Mouse (Mus musculus) c-Kit-positive CD71-positive TER-119-negative erythroid progenitor cells, embryonic 14.5 days (primary cell): ENCODE results near the gene Speg.

Experiments
- DNase-seq: peaks from one replicate; pipeline ENCODE4 v3.0.0-alpha.2; 2013; ENCODE audit warnings: low read depth

Speg gene

DNA sequence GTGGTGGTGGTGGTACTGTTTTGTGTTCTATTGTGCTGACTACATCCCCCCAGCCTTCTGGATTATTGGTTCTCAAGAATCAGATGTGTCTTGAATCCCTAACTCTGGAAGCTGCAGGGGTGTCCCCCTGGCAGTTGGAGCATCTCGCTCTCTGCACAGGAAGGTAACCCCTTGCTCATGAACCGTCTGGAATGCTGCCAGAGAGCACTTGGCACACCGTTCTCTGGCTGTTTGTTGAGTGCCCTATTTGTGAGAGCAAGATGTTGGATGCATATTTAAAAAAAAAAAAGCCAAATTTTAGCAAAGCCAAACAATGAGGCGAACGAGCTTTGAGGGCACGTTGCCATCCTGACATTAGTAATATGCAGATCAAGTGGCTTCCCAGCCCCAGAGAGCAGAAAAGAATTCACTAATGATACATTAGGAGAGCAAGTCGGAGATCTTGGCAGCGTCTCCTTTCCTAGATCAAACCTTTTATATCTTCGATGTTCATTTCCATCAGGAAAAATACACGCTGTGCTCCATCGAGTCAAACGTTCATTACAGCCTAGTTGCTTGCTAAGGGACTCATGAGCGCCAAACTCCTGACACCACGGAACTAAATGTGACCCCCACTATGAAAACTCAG, 9.5 kb upstream of the Speg start:
- no peak for DNase-seq

DNA sequence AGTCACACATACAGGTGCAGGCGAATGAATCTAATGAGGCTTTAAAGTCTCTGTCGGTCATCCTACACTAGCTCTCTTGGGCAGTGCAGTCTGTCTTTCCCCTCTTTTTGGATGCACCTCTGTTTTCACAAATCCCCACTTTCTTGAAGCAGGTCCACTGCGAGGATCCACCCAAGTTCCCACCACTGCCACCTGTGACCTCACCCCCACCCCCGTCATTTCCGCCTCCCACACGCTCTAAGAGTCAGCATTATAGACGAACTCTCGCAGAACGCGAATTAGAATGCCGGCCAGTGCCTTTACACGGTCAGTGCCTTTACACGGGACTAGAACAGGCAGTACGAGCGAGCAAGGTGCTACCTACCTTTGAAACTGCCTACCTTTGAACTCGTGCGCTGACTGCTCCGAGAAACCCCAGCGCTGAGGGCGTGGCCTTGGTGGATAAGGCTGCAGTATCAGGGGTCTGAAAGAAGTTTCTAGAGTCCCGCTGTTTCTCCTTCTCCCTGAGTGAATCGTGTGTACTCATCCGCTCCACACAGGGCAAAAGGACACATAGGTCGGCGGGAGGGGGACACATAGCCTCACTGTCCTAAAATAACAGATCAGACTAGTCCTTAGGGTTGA, 5.6 kb upstream of the Speg start:
- DNase-seq: no peak

DNA sequence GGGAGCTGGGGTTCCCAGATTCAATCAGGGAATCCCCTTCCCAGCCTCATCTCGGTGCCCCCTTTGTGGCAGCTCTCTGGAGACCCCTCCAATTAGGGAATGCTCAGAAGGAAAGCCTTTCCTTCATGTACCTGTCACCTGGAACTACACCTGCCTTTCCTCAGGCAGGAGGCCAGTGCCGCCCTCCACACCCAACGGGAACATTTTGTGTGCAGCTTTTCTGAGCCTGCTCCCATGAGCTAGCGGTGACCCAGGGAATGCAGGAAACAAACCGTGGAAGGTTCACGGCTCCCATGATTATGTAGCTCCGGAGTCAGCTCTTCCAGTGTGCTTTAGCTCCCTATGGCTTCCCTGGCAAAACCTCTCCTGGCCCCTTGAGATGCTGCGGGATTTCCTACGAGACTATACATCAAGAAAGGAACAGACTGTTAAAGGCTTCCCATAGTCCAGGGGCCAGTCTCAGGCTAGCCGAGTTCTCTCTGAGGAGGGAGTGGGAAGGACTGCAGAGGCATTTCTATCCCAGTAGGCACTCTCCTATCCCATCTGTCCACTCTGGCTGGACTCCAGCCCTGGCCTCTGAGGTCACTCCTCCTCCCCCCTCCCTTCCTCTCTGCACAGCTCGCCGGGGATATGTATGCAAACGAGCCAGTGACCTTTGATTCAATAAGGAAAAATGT, 5.0 kb upstream of the Speg start:
- no peak for DNase-seq

DNA sequence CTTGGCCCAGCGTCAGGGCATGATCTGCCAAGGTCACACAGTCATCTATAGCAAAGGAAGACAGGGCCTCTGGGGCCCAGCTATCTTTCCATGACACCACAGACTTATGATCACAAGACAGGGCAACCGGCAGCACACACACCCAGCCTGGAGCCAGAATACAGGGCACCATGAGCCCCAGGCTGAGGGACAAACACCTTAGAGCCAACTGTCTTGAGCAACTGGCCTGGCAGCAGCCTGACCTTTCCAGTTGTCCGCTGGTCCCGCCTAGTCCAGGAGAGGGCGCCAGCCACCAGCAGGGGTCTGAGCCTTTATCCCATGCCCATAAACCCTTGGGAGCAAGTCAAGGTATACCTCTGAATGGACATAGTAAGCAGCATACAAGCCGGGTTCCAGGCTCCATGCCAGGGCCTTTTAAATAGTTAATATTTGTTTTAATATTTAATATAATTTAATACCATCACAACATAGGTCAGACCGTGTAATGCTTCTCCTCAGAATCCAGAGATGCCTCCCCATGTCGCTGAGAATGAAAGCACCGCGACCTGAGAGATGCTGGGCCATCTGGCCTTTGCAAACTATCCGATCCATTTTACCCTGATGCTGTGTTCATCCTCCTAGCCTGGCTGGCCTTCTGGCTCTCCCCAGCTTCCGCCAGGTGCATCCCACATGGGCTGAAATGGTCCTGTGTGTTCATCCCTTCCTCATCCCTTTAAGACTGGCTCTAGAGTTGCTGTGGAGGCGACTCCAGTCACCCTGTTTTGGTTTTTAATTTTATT, 3.6 kb upstream of the Speg start:
- DNase-seq: no peak

DNA sequence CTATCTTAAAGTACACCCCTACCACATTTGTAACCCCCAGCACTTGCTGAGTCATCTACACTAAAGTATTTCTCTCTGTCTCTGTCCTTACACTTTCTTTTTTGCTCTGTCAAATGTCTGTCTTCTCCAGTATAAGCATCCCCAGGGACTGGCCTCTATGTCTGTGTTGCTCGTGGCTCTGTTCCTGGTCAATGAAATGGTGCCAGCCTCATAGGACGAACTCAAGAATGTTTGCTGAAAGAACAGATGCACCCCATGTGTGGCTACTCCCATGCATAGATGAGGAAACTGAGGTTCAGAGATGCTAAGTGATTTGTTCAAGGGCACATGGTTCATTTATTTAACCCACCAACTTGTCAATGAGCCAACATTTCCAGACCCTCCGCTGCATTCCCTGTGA, 2.6 kb upstream of the Speg start:
- DNase-seq: no peak

DNA sequence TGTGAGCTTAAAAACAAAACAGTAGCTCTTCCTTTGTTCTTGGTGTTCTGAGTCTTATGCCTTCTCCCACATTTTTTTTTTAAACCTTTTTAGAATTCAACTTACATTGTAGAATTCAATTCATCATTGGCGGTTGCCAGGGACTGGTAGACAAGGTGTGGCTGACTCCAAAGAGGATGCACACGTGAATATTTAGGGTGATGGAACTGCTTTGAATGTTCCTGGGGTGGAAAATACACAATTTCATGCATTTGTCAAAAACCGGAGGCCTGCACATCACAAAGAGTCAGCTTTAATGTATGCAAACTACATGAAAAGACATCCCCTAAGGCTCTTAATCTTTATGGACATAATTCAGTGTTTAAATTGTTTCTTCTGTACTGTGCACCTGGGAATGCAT, 1.8 kb upstream of the Speg start:
- DNase-seq: no peak

DNA sequence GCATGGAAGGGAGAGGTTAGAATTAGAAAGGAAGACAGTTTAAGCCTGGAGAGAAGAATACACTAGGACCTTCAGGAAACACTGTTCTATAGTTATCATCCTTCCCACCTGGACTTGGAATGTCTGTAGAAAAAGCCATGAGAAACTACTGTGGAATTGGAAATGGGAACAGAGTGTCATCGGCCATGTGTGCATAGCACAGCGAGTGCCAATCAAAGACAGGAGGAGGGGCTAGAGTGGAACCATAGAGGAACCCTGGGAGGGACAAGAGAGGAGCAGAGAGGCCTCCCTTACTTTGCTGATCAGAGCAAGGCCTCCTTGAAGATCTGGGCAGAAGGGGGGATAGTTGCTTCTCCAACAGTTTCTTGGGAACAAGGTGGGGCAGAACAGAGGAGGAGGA, 4.1 kb downstream of the Speg start:
- no peak for DNase-seq

DNA sequence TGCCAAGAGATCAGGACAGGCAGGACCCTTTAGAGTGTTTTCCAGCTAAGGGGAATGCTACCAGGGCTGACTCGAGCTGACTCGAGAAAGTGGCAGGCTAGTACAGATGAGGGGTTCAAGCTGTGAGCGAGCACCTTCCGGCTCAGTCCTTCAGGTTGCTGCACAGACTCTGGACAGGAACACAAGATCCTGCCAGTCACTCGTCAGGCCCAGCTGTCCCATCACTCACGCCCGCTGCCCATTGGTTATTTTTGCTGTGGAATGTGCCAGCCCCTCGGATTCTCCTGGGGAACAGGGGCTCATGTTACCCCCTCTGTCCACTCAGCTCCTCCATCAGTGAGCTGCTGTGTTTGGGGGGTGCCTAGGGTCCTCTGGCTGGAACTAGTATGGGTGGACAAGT, 4.8 kb downstream of the Speg start:
- DNase-seq: no peak

DNA sequence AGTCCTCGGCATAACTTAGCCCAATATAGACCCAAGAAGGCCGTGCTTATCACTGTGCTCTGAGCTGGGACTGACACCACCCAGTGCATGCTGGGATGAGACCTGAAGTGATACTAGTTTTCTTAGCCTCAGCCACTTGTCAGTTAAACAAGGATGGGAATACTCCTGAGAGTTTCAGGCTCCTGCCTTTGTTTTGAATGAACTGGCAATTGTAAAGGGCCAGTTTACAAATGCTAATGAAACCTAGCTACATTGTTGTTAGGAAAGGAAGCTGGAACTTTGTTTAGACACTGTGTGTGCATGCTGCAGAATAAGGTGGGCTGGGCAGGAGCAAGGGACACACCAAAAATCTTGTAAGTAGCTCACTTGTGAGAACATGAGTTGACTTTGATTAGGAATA, 5.9 kb downstream of the Speg start:
- no peak for DNase-seq

DNA sequence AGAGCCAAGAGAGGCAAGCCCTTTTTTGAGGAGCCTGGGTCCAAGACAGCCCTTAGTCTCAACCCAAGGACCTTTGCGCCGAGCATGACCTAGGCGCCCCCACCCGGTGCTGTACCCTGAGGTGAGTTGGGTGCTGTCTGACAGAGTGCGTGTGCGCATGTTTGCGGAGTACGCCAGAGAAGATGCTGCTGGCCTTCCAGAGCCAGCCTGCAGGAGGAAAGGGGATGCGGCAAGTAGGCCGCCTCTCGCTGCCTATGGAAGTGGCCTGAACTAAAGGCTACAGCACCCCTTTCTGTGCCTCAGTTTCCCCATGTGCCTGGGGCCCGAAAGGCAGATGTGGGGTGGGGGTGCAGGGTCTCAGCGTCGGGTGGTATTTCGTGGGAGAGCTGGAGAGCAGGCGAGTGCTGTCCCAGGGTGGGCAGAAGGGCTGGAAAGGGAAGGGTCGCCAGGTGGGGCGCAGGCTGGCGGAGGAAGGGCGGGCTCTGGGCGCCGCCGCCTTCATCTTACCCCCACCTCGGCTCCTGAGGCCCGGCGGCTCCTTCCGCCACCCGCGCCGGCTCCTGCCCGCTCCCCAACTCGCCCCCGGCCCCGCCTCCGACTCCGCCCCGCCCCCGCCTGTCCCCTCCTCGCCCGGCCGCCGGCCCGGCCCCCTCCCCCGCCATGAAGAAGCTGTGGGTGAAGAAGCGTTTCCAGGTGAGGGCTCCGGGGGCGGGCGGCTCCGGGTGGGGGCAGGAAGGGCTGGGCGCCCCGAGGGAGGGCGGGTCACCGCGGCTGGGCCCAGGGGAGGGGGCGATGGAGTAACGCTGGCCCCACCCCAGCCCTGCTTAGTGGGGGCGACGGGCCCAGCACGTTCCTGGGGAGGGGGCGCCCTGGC, 6.6 kb downstream of the Speg start:
- no peak for DNase-seq

DNA sequence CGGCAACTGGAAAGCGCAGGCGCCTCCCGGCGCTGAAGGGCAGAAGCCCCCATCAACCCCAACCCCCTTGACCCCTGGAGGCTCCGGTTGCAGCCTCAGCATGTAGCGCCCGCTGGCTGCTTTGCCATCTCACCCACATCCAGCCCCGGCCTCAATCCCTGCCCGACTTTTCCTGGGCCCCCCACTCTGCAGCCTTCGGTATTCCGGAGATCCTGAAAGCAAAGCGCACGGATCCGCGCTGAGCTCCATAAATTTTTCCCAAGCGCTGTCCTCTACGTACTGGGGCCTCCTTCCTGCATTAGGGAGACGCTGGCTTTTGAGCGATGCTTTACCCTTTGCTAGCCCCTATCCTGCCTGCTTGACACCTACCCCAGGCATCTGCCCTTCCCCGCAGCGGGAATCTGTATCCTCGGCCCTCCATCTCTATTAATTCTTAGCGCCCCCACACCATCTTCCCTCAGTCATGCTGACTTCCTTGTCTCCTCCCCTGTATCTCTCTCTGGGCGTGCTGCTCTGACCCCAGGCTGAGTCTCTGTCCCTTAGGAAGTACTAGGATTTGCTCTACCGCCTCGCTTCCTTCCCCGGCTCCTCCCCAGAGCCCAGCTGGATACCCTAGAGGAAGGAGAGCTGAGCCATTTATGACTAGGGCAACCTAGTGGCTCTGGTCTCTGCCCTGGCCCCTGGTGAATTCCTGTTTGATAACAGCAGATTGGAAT, 7.4 kb downstream of the Speg start:
- no peak for DNase-seq

DNA sequence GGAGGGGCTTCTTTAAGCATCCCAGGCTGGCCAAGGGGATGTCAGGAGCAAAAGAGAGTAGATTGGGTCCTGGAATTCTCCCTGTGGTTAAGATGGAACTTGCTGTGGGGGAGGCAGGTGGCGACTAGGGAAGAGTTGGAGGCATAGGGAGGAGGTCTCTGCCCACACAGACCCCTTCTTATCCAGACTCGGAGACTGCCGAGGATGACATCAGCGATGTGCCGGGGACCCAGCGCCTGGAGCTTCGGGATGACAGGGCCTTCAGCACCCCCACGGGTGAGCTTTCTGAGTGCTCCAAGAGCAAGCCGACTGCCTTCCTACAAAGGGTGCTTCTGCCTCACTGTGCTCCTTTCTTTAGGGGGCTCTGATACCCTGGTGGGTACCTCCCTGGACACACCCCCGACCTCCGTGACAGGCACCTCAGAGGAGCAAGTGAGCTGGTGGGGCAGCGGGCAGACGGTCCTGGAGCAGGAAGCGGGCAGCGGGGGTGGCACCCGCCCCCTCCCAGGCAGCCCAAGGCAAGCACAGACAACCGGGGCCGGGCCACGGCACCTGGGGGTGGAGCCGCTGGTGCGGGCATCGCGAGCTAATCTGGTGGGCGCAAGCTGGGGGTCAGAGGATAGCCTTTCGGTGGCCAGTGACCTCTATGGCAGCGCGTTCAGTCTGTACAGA, 9.5 kb downstream of the Speg start:
- DNase-seq: no peak

DNA sequence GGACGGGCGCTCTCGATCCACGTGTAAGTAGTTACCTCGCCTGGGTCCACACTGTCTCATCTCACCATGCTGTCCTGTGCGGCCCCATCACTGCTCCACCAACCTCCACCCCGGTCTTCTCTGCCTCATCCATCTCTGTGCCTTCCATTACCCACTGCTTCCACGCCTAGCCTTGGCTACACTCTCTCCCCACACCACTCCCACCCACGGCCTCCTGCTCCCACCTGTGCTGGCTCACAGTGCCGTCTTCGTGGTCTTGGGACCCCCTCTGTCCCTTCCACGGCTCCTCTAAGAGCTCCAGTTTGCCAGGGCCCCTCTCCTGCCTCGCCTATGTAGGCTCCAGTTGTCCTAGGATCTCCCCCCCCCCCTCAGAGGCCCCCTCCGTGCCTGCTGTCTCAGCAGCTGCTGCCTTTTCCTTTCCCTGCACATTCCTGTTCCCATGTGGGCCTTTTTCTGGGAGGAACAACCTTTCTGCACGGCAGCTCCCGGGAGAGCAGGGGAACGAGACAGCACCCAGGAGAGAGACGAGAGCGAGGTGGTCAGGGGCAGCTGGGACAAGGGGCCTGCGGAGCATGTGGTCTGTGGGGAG, 10.1 kb downstream of the Speg start:
- DNase-seq: no peak

DNA sequence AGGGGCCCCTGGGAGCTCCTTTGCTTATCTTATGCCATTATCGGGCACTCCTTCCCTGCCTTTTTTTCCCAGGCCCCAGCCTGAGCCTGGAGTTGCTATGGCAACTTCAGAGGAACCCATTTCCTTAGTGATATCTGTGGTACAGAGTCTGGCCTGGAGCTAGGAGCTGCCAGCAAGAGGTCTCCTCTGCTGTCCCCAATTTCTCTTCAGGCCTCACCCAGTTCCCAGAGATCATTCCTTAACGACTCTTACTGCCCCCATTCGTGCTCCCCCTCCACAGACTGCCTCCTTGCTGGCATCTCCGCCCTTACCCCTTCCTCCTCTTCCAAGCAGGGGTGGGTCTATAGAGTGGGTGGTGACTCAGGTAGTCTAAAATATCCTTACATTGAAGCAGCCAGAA, 11.1 kb downstream of the Speg start:
- DNase-seq: no peak

DNA sequence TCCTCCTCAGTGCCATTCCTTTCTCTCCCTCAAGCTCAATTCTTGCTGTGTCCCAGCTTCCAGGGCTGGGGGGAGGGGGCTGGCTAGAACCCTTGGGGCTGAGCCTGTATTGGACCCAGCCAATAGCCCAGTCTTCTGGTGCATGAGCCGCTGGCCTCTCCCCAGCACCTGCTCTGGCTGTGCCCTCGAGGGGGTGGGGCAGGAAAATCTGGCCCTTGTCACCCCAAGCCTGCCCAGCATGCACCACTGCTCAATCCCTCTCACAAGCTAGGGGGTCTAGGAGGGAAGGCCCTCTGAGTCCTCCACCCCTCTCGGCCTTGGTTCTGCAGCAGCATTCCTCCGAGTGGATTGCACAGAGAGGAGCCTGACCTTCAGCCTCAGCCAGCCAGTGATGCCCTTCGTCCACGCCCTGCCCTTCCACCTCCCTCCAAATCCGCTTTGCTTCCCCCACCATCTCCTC, 12.4 kb downstream of the Speg start:
- DNase-seq: no peak

DNA sequence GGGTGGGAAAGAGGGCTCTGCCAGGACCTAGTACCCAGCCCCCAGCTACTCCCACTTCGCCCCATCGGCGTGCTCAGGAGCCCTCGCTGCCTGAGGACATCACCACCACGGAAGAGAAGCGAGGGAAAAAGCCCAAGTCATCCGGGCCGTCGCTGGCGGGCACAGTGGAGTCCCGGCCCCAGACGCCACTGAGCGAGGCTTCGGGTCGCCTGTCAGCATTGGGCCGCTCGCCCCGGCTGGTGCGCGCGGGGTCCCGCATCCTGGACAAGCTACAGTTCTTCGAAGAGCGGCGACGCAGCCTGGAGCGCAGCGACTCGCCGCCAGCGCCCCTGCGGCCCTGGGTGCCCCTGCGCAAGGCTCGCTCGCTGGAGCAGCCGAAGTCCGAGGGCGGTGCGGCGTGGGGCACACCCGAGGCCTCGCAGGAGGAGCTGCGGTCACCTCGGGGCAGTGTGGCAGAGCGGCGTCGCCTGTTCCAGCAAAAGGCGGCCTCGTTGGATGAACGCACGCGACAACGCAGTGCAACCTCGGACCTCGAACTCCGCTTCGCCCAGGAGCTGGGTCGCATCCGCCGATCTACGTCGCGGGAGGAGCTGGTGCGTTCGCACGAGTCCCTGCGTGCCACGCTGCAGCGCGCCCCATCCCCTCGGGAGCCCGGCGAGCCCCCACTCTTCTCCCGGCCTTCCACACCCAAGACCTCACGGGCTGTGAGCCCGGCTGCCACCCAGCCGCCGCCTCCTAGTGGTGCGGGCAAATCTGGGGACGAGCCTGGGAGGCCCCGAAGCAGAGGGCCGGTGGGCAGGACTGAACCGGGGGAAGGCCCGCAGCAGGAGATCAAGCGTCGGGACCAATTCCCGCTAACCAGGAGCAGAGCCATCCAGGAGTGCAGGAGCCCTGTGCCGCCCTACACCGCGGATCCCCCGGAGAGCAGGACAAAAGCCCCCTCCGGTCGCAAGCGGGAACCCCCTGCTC, 13.1 kb downstream of the Speg start:
- DNase-seq: no peak

DNA sequence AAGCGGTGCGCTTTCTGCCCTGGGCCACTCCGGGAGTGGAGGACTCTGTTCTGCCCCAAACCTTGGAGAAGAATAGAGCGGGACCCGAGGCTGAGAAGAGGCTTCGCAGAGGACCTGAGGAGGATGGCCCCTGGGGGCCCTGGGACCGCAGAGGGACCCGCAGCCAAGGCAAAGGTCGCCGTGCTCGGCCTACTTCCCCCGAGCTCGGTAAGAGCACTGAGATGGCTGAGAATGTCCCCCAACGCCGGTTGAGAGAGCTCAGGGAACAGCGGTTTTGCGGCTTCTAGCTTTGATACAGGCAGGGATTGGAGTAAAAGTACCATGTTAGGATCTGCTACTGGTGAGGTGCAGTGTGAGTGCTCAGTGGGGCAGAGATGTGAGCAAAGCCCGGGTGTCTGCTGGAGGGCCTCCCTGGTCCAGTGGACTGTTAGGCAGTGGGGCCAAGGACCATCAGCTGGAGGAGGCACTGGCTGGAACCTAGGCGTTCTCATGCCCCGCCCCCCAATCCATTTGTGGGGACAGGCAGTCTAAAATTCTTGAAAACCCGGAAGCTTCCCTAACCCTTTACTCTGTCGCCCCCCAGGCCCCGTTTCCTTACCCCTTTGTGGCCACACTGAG, 13.9 kb downstream of the Speg start:
- no peak for DNase-seq

DNA sequence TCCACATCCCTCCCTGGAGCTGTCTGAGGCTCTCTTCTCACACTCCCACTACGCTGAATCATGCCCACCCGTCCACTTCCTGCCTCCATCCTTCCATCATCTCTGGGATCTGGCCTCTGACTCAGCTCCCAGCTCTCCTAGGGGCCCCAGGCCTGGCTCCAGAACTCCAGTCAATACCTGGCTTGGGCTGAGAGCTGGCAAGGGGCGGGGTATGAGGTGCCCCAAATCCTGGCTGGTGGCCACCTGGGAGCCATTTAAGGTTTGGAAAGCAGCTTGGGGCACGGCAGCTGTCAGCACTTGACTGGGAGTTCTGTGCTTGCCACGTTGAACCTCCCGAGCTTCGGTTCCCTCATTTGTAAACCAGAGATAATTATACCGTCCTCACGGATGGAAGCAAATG, 18.0 kb downstream of the Speg start:
- DNase-seq: no peak

DNA sequence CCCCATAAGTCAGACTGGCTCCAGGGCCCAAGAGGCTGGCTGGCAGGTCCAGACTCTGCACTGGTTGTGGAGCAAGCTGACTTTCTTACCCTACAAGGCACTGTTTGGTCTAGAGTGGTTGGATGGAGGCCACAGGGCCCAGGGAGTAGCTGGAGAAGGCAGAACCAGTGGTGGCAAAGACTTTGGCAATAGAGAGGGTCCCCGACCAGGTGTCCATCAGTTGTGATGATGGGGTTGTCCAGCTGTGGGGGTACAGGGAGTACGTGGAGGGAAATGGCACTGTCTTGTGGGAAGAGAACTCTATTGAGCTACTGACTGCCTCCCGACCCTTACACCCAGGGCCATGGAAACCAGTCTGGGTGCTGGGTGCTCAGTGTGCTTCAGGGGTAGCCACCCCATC, 18.7 kb downstream of the Speg start:
- DNase-seq: no peak
